Mouse (Mus musculus) frontal cortex, adult (tissue): Measurements from ENCODE around the gene Flrt2.

Experiments used
- ATAC-seq: cut with Nextera tagmentation; 2 replicates; pipeline ENCODE4 v1.9.2; 2017; ENCODE audit warnings: mild to moderate bottlenecking, moderate library complexity, mixed read lengths; ENCODE audit not compliant: low TSS enrichment

Gene Flrt2

DNA sequence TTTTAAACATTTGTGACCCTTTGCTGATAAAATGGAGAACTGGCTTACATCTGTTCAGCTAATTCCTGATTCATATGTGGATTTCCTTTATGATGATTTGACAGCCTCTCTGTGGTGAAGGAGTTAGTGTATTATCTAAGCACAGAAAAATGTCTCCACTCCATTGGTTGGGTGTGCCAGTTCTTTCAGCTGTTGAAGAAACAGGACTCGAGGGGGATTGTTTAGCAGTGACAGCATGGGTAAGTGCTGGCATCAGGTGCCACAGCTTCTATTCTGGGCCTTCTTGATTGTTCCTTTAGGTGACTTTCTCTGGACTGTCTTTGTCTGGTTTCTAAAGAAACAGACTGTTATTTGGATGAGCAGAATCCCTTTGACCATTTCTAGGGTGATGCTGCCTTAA lies 42.0 kb downstream of the Flrt2 start:
- no peak for ATAC-seq

DNA sequence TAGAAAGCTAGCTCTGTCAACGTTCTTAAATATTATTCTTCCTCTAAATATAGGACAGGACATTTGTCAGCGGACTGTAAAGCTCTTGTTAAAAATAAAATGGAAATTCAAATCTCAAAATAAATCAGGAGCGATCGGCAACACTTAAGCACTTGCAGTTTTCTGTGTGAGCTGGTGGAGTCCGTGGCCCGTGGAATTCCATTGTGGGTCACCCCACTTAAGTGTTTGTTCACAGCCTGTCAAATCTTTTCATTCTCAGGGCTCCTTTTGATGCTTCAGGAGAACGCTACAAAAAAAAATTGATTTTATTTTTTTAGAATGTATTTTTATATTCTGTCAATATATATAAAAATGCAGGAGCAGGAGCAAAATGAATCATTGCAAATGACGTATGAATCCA lies 45.5 kb downstream of the Flrt2 start:
- 0 out of 2 replicates have a peak, but pooled peaks have one; percentile 18 for ATAC-seq

DNA sequence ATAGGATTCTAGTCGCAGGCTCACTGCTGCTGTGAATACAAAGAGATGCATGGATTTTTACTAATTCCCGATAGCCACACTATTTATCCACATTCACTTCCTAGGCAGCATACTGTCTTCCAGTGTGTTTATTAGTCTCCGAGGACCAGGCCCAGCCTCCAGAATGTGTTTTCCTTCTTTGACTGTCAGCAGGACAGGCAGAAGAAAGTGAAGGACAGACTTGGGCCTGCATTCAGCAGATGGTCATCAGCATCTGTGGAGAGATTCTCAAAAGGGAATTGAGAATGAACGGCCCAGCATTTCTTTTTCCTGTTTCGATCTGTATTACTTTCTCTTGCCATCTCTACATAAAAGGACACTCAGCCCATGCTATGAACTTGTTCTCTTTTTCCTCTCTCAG lies 46.0 kb downstream of the Flrt2 start:
- ATAC-seq: peak; percentile 15; the same call in 1 of the 2 replicates

DNA sequence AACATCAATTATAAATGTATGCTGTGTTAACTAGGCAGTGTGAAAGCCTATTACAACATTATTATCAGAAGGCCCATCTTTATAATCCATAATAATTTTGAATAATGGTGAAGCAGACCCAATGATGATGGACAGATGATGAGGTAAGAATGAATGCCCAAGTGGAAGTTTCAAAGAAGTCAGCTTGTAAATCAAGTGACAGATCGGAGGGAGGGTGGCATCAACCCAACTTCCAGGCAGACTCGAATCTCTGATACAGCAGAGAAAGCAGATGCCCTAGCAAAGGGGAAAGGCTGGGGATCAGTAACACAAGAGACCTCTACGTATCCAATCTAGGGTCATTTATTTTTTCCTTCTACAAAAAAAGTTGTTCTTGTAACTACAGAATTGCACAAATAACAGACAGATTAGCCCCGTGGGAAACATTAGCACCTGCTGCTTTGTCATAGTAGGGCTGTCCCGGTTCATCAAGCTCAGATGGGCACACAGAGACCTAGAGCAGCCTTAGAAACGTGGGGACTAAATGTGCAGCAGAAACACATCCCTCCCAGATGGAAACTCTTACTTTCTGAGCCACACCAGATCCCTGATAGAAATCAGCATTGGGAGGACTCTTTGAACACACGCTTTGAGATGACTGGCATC lies 46.6 kb downstream of the Flrt2 start:
- 0 out of 2 replicates have a peak, but pooled peaks have one; percentile 8 for ATAC-seq

DNA sequence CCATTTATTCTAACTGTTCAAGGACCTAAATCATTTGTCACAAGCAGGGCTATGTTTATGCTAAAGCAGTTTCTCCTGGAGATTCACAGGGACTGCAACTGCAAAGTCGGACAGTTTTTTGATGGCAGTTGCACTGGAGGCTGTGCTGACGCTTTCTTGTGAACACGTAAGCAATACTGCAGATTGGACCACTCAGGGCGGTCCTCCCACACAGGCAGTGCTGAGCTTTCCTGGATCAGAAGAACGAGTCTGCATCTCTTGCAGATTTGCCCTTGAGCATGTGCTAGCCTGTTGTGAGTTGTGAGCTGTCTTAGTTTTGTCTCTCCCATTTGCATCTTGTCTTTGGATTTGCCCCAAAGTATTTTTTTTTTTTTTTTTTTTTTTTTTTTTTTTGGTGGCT lies 47.7 kb downstream of the Flrt2 start:
- ATAC-seq: peak; percentile 64

DNA sequence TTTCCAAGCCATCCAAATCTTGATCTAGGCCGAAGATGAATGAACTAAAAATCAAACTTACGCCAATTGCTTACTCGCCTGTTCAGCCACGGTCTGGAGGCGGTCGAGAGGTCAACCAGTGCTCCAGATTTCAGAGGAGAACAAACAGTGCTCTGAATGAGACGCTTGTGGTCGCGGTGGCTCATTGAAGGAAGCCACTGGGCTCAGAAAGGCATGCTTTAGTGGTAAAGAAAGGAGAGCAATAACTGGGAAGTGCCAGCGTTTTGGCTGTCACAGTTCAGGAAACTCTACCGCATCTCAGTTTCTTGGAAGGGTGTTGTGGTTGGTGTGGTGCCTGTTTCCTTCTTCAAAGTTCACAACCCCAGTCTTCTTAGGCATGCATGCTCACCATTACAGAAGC lies 49.3 kb downstream of the Flrt2 start:
- no peak for ATAC-seq

DNA sequence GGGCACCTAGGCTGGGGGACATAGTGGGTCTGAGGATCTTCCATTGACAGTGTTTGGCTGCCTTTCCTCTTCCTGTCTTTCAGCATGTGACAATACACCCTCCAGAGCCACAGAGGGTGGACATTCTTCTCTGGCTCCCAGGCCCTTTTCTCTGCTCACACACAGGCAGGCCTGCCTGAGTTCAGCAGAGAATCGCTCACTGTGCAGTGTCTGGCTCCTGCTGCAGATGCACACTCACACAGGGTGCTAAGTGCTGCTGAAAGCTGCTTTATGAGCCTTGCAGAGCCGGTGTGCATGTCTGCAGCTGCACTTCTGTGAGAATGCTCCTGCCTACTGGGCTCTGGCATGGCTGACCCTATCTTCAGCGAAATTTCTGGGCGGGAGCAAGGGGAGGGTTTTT lies 52.3 kb downstream of the Flrt2 start:
- peak; percentile 33 for ATAC-seq

DNA sequence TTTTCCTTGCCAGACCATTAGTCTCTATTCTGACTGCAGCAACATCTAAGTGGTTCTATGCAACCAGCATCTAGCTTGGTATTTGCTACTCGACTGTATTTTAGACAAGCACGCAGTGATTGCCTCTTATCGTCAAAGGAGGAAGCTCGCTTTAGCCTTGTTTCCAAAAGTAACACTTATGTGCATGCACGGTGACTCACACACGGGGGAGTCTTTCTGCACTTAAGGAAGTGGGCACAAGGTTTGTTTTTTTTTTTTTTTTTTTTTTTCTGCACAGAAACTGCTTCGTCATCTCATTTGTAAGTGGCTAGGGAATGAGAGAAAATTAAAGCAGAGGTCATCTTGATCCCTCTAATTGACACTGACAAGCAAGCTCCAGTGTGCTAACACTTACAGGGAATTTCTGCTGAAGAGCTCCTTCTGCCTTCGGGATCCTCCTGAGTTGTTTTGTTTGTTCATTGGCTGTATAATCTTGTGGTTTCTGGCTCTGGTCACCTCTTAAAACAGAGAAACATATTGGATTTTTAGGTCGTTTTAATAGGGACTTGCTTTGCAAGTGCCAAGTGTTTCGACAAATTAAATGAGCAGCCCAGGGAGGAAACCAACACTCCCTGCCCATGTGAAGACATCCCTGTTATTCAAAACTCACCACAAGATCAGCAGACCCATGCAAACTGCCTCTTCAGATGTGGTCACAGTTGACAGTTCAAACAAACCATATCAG lies 55.0 kb downstream of the Flrt2 start:
- peak; percentile 89 for ATAC-seq

DNA sequence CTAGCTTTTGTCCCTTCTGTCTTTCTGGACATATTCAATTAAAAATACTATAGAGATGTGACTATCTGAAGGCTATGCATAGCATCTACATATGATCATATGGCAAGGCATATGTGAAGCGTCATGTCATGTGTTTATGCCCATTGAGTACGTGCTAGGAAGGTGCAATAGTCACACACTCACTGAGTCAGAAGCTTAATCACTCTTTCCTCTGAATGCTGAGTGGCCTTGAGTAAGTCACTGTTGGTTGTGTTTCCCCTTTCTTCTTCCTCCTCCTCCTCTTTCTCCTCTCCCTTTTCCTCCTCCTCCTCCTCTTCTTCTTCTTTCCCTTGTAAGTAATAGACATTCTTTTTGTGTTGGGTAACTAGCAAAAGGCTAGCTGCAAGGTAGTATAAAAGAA lies 56.7 kb downstream of the Flrt2 start:
- ATAC-seq: no peak

DNA sequence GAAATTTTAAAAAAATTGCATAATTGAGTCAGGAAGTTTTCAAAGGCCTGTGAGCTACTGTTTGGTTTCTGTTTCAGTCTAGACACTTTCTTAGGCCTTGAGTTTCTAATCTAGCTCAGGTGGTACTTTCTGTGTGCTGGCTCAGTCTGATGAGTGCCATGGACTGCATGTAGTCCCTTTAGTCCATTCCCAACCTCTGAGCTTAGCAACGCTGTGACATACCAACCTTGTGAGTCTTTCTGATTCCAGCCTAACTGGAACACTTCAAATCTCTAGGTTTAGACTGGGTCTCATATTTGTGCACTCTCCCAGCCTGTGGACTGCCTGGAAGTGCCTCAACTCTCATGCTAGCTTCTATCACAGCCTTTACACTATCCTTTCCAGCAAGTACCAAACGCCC lies 57.2 kb downstream of the Flrt2 start:
- ATAC-seq: no peak

DNA sequence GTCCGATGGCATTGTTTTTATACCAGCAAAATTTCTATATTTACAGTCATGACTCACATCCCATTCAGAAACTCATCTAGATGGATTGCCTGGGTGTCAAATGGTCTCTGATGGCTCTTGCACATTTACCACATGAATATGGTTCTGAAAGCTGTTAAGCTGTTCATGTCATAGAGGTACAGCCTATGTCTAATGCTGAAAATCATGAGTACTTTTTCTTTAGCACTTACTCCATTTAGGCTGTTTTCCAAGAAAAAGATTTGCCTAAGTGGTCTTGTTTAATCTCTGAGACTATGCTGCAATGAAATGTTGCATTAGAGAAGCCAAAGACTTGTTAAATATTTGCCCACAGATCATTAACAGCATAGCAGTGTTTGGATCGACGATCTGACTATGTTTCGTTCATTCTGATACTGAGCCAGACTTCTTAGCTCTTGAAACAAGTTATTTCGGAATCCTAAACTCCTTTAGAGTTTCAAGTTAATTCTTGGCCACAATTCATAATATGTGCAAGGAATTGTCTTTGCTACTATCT lies 67.3 kb downstream of the Flrt2 start:
- ATAC-seq: no peak

DNA sequence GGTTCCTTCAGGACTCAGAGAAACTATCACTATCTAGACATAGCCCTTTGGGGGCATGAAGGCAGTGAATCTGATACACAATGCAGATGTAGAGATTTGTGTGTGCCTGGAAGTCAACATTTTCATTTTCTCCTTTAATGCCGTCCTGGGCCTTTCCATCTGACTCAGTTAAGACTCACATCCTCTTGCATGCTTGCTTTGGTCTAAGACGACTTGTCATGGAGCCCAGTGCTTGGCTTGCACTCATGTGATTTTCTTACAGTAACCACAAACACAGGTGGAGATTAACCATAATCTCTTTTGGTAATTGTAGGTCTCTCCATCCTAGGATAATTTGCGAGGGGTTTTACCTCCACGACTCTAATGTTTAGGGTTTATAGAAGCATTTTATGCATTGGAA lies 73.2 kb downstream of the Flrt2 start:
- ATAC-seq: no peak

DNA sequence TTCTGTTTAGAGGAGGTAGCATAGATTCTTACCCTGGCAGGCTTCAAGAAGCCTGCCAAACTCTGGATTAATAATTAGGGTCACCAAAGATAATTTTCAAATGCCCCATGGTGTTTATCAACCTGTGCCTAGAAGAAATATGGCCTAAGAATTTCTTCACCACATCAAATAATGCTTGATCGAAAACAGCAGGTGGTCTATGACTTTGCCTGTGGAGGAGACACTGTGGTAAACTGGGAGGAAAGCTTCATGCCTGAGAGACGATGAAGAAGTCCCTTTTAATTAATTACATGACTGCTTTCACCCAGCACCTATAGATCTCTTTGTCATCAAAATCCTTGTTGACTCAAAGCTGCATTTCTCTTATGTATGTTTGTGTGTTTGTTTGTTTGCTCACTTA lies 77.0 kb downstream of the Flrt2 start:
- no peak for ATAC-seq

DNA sequence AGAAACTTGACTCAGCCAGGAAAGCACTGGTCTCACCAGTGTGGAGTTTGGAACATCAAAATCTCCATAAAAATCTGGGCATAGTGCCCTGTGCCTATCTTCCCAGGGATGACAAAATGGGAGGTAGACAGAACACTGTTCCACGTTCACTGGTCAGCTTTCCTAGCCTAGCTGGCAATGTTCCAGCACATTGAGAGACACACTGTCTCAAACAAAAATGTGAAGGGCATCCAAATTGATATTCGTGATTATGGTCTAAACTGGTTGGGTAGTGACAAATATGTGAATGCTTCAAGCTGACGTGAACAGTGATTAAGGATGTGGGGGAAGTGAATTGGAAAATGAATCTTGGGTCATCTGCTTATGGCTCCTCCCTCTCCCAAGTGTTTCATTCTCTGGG lies 78.2 kb downstream of the Flrt2 start:
- peak; percentile 14; the same call in 1 of the 2 replicates for ATAC-seq

DNA sequence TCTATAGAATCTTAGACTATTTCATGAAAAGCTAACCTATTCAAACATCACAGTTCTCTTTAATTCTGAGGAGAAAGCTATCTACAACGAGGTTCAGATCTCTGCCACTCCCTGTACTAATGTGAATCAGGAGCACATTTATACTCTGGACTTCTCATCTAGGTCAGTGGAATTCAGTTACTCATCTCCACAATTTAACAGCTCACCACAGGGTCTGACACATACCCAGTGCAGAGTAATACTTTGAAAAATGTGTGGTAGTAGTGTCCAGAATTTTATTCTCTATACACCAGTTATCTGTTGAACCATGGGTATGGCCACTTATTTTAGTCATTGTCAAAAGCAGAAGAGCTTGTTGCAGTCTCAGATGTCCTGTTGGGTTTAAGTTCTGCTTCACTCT lies 98.1 kb downstream of the Flrt2 start:
- ATAC-seq: no peak

DNA sequence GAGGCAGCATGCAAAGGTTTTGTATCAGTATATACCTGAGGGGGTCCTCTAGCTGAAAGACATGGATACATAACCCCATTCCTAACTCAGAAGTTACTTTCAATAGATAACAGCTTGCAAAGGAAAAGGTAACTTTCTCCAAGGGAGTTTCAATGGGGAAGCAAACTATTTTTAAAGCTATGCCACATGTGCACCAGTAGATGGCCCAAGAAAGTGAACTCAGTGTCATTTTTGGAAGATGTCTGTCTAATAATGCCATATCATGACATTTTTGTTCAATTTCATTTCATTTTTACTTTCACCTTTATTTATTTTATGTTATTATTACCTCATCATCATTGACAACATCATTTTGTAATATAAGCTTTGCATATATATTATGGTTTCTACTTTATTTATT lies 124.6 kb downstream of the Flrt2 start:
- no peak for ATAC-seq
